Mouse (Mus musculus): ENCODE data around the gene 1700028J19Rik. TPM values are rescaled to one million over a fixed set of nuclear protein-coding genes. Genes with fewer than 3 reads are reported as not detected.
A peak's percentile ranks its signal among the peaks of the same experiment; 100 is the strongest.
"Not testable (repeated sequence)": the region's sequence is repeated elsewhere in the genome, so short reads cannot be mapped to it uniquely, and the experiment has no call there.

Gene 1700028J19Rik
- polyA plus RNA-seq, 1 experiment from 2014 or later, result 1.1 TPM

DNA sequence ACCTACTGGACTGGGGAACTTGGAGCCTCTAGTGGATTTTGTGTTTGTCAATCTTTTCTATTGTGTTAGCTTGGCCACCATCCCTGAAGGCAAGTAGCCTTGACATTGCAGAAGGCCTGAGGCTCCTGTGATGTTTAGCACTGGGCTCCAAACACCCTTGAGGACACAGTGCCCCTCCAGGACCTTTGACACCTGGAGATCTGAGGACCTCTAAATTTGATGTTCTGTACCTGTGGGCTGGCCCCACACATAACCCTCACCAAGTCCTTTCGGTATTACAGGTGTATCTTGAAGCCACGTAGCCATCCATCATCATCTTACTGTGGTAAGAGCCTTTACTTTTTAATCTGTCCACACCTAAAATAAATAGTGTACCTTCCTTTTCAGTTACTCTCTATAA is 1.5 kb upstream of the 1700028J19Rik start:
- no peaks in the 10 kb centered on the region for H3K9me3 ChIP-seq
- H3K27ac ChIP-seq (replicated peaks), result peak overlapping the region; percentile 94; the same call in 1 of the 2 replicates
- H3K4me3 ChIP-seq, result peak overlapping the region; percentile 69
- H3K4me2 ChIP-seq, result peak overlapping the region; percentile 70
- H3K27me3 ChIP-seq, result no peaks in the 10 kb centered on the region
- H3K36me3 ChIP-seq, result peaks cover 40% of the 10 kb centered on the region
- H3K4me1 ChIP-seq (replicated peaks), result peaks cover 38% of the 10 kb centered on the region
- 94% methylated on average over 2 of the region's 2 CpGs for WGBS
- peak overlapping the region; percentile 83 for H3K9ac ChIP-seq
- no peak for ATAC-seq (ENCODE audit: low FRiP score, low read depth)

DNA sequence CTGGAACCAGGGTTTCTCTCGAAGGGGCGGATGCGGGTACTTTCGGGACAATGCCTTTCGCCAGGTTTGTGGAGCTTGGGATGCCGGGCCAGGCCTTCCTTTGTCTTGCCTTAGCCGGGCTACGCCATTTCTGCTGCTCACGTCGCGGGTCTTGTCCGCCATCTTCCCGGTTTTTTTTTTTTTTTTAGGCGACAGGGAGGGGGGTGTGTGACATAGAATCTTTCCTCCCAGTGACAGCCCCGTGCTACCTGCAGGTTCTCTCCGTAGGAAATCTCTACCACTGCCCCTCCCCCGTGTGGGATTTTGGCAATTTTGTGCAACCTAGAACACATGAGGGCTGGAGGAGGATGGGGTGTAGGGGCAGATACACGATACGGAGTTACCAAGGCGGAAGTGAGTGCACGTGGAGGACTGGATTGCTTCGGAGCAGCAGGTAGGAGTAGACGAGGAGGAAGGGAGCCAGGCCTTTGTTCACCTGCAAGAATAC is 532 bp upstream of the 1700028J19Rik start:
- H3K9me3 ChIP-seq, result no peaks in the 10 kb centered on the region
- peaks cover 32% of the 10 kb centered on the region for H3K4me1 ChIP-seq (replicated peaks)
- peak overlapping the region; percentile 69 for H3K4me3 ChIP-seq
- H3K4me2 ChIP-seq, result peak overlapping the region; percentile 70
- peak overlapping the region; percentile 94 for H3K27ac ChIP-seq (replicated peaks)
- ATAC-seq (ENCODE audit: low FRiP score, low read depth), result peak; percentile 32
- peak overlapping the region; percentile 83 for H3K9ac ChIP-seq
- WGBS, result under 1% methylated on average over 23 of the region's 23 CpGs
- no peaks in the 10 kb centered on the region for H3K27me3 ChIP-seq
- peaks cover 30% of the 10 kb centered on the region for H3K36me3 ChIP-seq

DNA sequence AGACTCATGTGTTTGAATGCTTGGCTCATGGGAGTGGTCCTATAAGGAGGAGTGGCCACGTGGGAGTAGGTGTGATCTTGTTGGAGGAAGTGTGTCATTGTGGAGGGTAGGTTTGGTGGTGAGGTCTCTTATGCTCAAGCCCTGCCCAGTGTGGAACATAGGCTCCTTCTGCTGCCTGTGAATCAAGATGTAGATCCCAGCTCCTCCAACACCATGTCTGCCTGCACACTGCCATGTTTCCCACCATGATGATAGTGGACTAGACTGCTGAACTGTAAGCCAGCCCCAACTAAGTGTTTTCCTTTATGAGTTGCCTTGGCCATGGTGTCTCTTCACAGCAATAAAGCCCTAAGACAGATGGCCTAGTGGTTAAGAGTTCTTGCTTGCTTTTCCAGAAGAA is 2.4 kb downstream of the 1700028J19Rik start:
- no peak for ATAC-seq (ENCODE audit: low FRiP score, low read depth)
- 71% methylated on average over 1 of the region's 1 CpGs for WGBS
- peaks cover 10% of the 10 kb centered on the region for H3K36me3 ChIP-seq

DNA sequence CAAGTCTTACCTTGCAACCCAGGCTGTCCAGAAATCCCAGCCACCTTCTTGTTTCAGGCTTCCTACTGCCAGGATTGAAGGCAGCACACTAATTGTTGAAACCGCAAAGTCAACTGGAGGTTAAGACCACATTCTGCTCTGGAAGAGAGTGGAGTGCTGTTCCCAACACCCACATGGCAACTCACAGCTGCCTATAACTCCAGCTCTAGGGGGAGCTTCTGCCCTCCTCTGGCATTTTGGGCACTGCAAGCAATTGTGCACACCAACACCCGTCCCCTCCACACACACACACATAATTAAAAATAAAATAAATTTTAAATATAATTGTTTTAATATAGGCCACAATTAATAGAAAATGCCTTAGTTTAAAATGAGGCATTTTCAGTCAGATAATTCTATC is 5.3 kb downstream of the 1700028J19Rik start:
- Histone ChIP-seq H3K9me3 (no peaks in the 10 kb centered on the region), H3K9ac (no peak overlapping the region), H3K36me3 (no peaks in the 10 kb centered on the region), H3K4me3 (no peak overlapping the region), H3K4me2 (no peak overlapping the region), H3K27ac (replicated peaks) (no peak overlapping the region), H3K4me1 (replicated peaks) (peaks cover 6% of the 10 kb centered on the region), H3K27me3 (no peaks in the 10 kb centered on the region)
- WGBS, result 84% methylated on average over 2 of the region's 2 CpGs
- ATAC-seq (ENCODE audit: low FRiP score, low read depth), result no peak

More for the DNA sequence above, 2.4 kb downstream of the 1700028J19Rik start:
- Histone ChIP-seq H3K4me3 (no peak overlapping the region), H3K27ac (replicated peaks) (no peak overlapping the region), H3K9ac (no peak overlapping the region), H3K27me3 (no peaks in the 10 kb centered on the region), H3K9me3 (no peaks in the 10 kb centered on the region), H3K4me1 (replicated peaks) (peaks cover 22% of the 10 kb centered on the region), H3K4me2 (no peak overlapping the region)

GRCm38 (mm10) chr7:44240712-44241111 is 5.8 kb downstream of the 1700028J19Rik start:
- no peaks in the 10 kb centered on the region for H3K36me3 ChIP-seq
- no peak overlapping the region for H3K27ac ChIP-seq (replicated peaks)
- H3K9ac ChIP-seq, result no peak overlapping the region
- H3K4me2 ChIP-seq, result no peak overlapping the region
- 75% methylated on average over 1 of the region's 1 CpGs for WGBS
- H3K27me3 ChIP-seq, result no peaks in the 10 kb centered on the region
- no peaks in the 10 kb centered on the region for H3K9me3 ChIP-seq
- ATAC-seq (ENCODE audit: low FRiP score, low read depth), result no peak
- peaks cover 5% of the 10 kb centered on the region for H3K4me1 ChIP-seq (replicated peaks)
- H3K4me3 ChIP-seq, result no peak overlapping the region

- no peak overlapping the region for H3K4me3 ChIP-seq
- no peak for ATAC-seq (ENCODE audit: low FRiP score, low read depth)
- no peaks in the 10 kb centered on the region for H3K9me3 ChIP-seq
- H3K9ac ChIP-seq, result no peak overlapping the region
- 58% methylated on average over 2 of the region's 2 CpGs for WGBS
- no peak overlapping the region for H3K4me2 ChIP-seq
- H3K27me3 ChIP-seq, result no peaks in the 10 kb centered on the region
- no peak overlapping the region for H3K27ac ChIP-seq (replicated peaks)
- H3K36me3 ChIP-seq, result no peaks in the 10 kb centered on the region
- no peaks in the 10 kb centered on the region for H3K4me1 ChIP-seq (replicated peaks)
These were observed 6.6 kb downstream of the 1700028J19Rik start for GRCm38 (mm10) chr7:44239913-44240312.

- H3K36me3 ChIP-seq, result no peaks in the 10 kb centered on the region
- H3K4me2 ChIP-seq, result no peak within 1 kb of the TSS
- no peaks in the 10 kb centered on the region for H3K27me3 ChIP-seq
- no peaks in the 10 kb centered on the region for H3K4me1 ChIP-seq (replicated peaks)
- ATAC-seq (ENCODE audit: low FRiP score, low read depth), result no peak
- no peak within 1 kb of the TSS for H3K4me3 ChIP-seq
- H3K9me3 ChIP-seq, result no peaks in the 10 kb centered on the region
- H3K9ac ChIP-seq, result no peak within 1 kb of the TSS
- WGBS, result 88% methylated on average over 3 of the region's 3 CpGs
- no peak within 1 kb of the TSS for H3K27ac ChIP-seq (replicated peaks)
These were observed 10.6 kb downstream of the 1700028J19Rik start, which contains the start of gene Gm36864 for GRCm38 (mm10) chr7:44235909-44236308. Gene Gm36864, plus strand, starts transcription at chr7:44236177.

- ATAC-seq (ENCODE audit: low FRiP score, low read depth), result no peak
- Histone ChIP-seq H3K4me1 (replicated peaks) (no peaks in the 10 kb centered on the region), H3K27ac (replicated peaks) (no peak within 1 kb of the TSS), H3K9ac (no peak within 1 kb of the TSS), H3K9me3 (no peaks in the 10 kb centered on the region), H3K4me3 (no peak within 1 kb of the TSS), H3K27me3 (no peaks in the 10 kb centered on the region), H3K4me2 (no peak within 1 kb of the TSS), H3K36me3 (no peaks in the 10 kb centered on the region)
- WGBS, result 43% methylated on average over 1 of the region's 1 CpGs
These were observed 21.4 kb downstream of the 1700028J19Rik start, which contains the start of gene Klk1 for GRCm38 (mm10) chr7:44225076-44225475. Gene Klk1, plus strand, starts transcription at chr7:44225360.

DNA sequence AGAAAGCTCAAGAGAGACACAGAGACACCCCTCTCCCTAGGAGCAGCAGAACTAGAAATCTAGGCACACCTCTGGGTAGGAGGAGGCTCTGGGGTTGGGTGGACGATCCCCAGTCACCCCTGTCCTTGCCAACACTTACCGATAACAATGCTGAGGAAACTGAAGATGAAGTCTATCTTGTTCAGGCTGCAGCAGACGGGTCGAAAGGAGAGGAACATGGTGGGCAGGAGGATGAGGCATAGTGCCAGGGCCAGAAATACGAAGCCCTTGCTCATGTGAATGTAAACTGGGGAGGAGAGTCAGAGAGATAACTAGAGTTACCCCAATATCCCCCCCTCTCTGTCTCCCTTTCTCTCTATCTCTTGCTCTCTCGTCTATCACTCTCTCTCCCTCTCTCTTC is 24.2 kb downstream of the 1700028J19Rik start:
- not testable (repeated sequence) for H3K4me1 ChIP-seq (replicated peaks); H3K27ac ChIP-seq (replicated peaks); H3K27me3 ChIP-seq; H3K36me3 ChIP-seq; H3K9me3 ChIP-seq; H3K9ac ChIP-seq; ATAC-seq (ENCODE audit: low FRiP score, low read depth); H3K4me3 ChIP-seq; H3K4me2 ChIP-seq
- 77% methylated on average over 6 of the region's 6 CpGs for WGBS

DNA sequence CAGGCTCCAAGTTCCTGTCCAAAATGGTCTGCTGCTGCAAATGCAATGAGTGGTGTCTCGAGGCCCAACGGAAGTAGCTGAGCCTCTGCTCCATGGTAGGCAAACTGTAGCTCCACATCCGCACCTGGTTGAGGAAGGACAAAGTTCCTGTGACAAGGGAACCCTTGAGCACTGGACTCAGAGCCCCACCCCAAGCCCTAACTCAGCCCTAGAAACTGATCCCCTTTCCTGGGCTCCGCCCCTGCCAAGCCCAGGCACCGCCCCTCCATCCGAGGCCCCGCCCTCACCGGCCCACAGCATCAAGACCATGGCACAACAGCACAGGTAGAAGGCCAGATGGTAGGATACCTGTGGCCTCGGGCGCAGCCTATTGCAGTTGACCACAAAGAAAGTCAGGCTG is 24.9 kb downstream of the 1700028J19Rik start:
- not testable (repeated sequence) for H3K27ac ChIP-seq (replicated peaks); H3K4me1 ChIP-seq (replicated peaks); H3K4me2 ChIP-seq; ATAC-seq (ENCODE audit: low FRiP score, low read depth); H3K27me3 ChIP-seq; H3K36me3 ChIP-seq; H3K9ac ChIP-seq; H3K9me3 ChIP-seq; H3K4me3 ChIP-seq
- 78% methylated on average over 10 of the region's 10 CpGs for WGBS

- Histone ChIP-seq H3K4me3 (no peak within 1 kb of the TSS), H3K36me3 (no peaks in the 10 kb centered on the region), H3K27ac (replicated peaks) (no peak within 1 kb of the TSS), H3K4me2 (no peak within 1 kb of the TSS), H3K9ac (no peak within 1 kb of the TSS), H3K9me3 (no peaks in the 10 kb centered on the region), H3K27me3 (no peaks in the 10 kb centered on the region), H3K4me1 (replicated peaks) (no peaks in the 10 kb centered on the region)
- ATAC-seq (ENCODE audit: low FRiP score, low read depth), result no peak
- WGBS, result 97% methylated on average over 1 of the region's 1 CpGs
These were observed 30.9 kb downstream of the 1700028J19Rik start, which contains the start of gene Klk1b5 for GRCm38 (mm10) chr7:44215645-44216044. Gene Klk1b5, plus strand, starts transcription at chr7:44215945.

DNA sequence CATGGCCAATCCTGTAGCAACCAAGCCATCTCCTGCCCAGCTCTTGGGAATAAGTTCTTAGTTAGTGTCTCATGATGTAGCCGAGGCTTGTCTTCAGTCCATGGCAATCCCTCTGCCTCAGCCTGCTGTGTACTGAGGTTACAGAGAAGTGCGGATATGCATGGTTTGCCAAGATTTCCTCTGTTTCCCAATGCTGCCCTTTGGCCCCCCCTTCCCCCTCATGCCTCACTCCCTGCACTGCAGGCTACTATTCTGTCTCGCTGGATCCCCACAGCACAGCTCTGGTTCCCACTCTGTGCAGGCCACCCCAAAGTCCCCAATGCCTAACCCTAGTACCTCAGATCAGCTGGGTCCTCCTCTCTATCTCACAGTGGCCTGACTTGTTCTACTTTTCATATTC is 38.2 kb downstream of the 1700028J19Rik start:
- no peaks in the 10 kb centered on the region for H3K27me3 ChIP-seq
- no peak overlapping the region for H3K4me2 ChIP-seq
- H3K4me1 ChIP-seq (replicated peaks), result no peaks in the 10 kb centered on the region
- H3K36me3 ChIP-seq, result no peaks in the 10 kb centered on the region
- H3K9me3 ChIP-seq, result no peaks in the 10 kb centered on the region
- H3K27ac ChIP-seq (replicated peaks), result no peak overlapping the region
- H3K9ac ChIP-seq, result no peak overlapping the region
- H3K4me3 ChIP-seq, result no peak overlapping the region
- no peak for ATAC-seq (ENCODE audit: low FRiP score, low read depth)
- WGBS, result 77% methylated on average over 3 of the region's 3 CpGs

- H3K9ac ChIP-seq; H3K4me3 ChIP-seq; H3K9me3 ChIP-seq; H3K4me1 ChIP-seq (replicated peaks); ATAC-seq (ENCODE audit: low FRiP score, low read depth); H3K27ac ChIP-seq (replicated peaks); H3K36me3 ChIP-seq; H3K27me3 ChIP-seq; H3K4me2 ChIP-seq: not testable (repeated sequence)
- 60% methylated on average over 3 of the region's 3 CpGs for WGBS
These were observed 39.4 kb downstream of the 1700028J19Rik start, which contains the start of gene Klk1b4 for GRCm38 (mm10) chr7:44207135-44207534. Gene Klk1b4, plus strand, starts transcription at chr7:44207435.

Measured in hindbrain, embryonic 15.5 days (tissue).